Mouse (Mus musculus): Measurements from ENCODE around the gene Rps6kb1. TPM values are rescaled to one million over a fixed set of nuclear protein-coding genes. Genes with fewer than 3 reads are reported as not detected.
A peak's percentile ranks its signal among the peaks of the same experiment; 100 is the strongest.

The Rps6kb1 gene
- polyA plus RNA-seq, 1 experiment from 2014 or later = 23.5 TPM

DNA sequence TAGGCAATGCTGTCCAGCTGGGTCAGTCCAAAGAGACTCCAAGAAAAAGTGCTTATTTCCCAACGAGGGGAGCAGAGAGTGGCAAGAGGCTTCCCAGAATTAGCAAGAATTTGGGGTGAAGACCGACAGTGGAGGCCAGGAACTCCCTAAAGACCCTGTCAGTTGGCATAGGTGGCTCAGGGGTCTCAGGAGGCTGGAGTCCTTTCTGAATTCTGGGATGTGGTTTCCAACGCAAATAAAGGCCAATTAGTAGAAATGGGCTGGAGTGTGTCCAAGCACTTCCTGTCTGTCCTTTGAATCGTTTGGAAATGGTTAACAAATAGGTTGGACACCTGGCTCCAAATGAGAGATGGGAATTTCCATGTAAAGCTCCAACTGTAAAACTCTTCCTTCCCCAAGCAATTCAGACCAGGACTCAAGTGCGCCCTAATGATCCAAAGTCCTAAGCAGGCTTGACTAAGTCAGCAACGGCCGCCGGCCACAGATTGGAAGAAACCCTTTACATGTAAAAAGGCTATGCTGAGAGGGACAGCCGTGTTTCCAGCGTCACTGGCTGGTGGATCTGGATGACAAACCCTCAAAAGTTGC, 35.2 kb upstream of the Rps6kb1 start:
- H3K9me3 ChIP-seq (replicated peaks) = no peaks in the 10 kb centered on the region

GRCm38 (mm10) chr11:86578809-86579730, 34.5 kb upstream of the Rps6kb1 start:
- Histone ChIP-seq H3K9ac (no peak overlapping the region), H3K27me3 (no peaks in the 10 kb centered on the region), H3K4me3 (replicated peaks) (no peak overlapping the region), H3K4me2 (peak overlapping the region; percentile 37; the same call in 1 of the 2 replicates), H3K9me3 (replicated peaks) (no peaks in the 10 kb centered on the region), H3K36me3 (replicated peaks) (no peaks in the 10 kb centered on the region; the same call in 1 of the 2 replicates), H3K4me1 (replicated peaks) (peaks cover 82% of the 10 kb centered on the region), H3K27ac (replicated peaks) (peak overlapping the region; percentile 87)
- 44% methylated on average over 25 of the region's 25 CpGs for WGBS (ENCODE audit: insufficient replicate concordance)
- peak; percentile 17; the same call in 1 of the 2 replicates for ATAC-seq (ENCODE audit: insufficient read depth)

More for the DNA sequence above, 35.2 kb upstream of the Rps6kb1 start:
- ATAC-seq (ENCODE audit: insufficient read depth) = no peak
- no peak overlapping the region for H3K9ac ChIP-seq
- peaks cover 6% of the 10 kb centered on the region; the same call in 1 of the 2 replicates for H3K36me3 ChIP-seq (replicated peaks)
- peak overlapping the region; percentile 87 for H3K27ac ChIP-seq (replicated peaks)
- H3K4me2 ChIP-seq = no peak overlapping the region
- no peak overlapping the region for H3K4me3 ChIP-seq (replicated peaks)
- 72% methylated on average over 10 of the region's 10 CpGs for WGBS (ENCODE audit: insufficient replicate concordance)
- H3K4me1 ChIP-seq (replicated peaks) = peaks cover 83% of the 10 kb centered on the region
- no peaks in the 10 kb centered on the region for H3K27me3 ChIP-seq

DNA sequence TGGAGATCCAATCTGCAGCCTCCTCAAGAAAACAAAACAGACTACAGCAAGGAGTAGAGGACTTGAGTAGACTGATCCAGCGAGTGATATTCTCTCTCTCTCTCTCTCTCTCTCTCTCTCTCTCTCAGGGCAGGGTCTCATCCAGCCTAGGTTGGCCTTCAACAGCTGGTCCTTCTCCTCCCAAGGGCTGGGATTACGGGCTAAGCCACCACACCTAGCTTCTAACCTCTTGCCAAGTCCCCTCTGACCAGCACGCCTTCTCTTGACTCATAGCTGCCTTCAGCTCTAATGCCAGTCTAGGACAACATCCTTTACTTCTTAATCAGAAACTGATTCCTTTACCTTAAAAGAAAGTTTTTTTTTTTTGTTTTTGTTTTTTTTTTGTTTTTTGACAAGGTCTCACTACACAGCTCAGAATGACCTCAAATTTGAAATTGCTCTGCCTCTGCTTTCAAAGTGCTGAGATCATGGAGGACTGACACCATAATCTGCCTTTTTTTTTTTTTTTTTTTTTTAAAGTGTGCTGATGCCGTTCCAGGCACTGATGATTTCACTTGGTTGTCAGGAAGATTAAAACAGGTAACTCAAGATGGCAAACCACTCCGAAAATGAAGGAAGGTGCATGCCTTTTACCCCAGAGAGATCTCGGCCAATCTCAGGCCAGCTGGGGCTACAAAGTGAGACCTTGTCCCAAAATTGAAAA, 33.7 kb upstream of the Rps6kb1 start:
- peaks cover 80% of the 10 kb centered on the region for H3K4me1 ChIP-seq (replicated peaks)
- H3K36me3 ChIP-seq (replicated peaks) = no peaks in the 10 kb centered on the region; the same call in 1 of the 2 replicates
- H3K27ac ChIP-seq (replicated peaks) = peak overlapping the region; percentile 87
- 70% methylated on average over 6 of the region's 6 CpGs for WGBS (ENCODE audit: insufficient replicate concordance)
- H3K4me3 ChIP-seq (replicated peaks) = no peak overlapping the region
- no peaks in the 10 kb centered on the region for H3K9me3 ChIP-seq (replicated peaks)
- H3K9ac ChIP-seq = no peak overlapping the region
- H3K4me2 ChIP-seq = no peak overlapping the region
- no peak for ATAC-seq (ENCODE audit: insufficient read depth)
- no peaks in the 10 kb centered on the region for H3K27me3 ChIP-seq

- Histone ChIP-seq H3K4me1 (replicated peaks) (peaks cover 71% of the 10 kb centered on the region), H3K4me3 (replicated peaks) (no peak overlapping the region), H3K27me3 (no peaks in the 10 kb centered on the region), H3K36me3 (replicated peaks) (no peaks in the 10 kb centered on the region), H3K27ac (replicated peaks) (peak overlapping the region; percentile 51), H3K9me3 (replicated peaks) (no peaks in the 10 kb centered on the region), H3K9ac (no peak overlapping the region), H3K4me2 (no peak overlapping the region)
- 41% methylated on average over 4 of the region's 4 CpGs for WGBS (ENCODE audit: insufficient replicate concordance)
- 0 out of 2 replicates have a peak, but pooled peaks have one; percentile 8 for ATAC-seq (ENCODE audit: insufficient read depth)
Observed at GRCm38 (mm10) chr11:86577231-86577630, 32.6 kb upstream of the Rps6kb1 start.

DNA sequence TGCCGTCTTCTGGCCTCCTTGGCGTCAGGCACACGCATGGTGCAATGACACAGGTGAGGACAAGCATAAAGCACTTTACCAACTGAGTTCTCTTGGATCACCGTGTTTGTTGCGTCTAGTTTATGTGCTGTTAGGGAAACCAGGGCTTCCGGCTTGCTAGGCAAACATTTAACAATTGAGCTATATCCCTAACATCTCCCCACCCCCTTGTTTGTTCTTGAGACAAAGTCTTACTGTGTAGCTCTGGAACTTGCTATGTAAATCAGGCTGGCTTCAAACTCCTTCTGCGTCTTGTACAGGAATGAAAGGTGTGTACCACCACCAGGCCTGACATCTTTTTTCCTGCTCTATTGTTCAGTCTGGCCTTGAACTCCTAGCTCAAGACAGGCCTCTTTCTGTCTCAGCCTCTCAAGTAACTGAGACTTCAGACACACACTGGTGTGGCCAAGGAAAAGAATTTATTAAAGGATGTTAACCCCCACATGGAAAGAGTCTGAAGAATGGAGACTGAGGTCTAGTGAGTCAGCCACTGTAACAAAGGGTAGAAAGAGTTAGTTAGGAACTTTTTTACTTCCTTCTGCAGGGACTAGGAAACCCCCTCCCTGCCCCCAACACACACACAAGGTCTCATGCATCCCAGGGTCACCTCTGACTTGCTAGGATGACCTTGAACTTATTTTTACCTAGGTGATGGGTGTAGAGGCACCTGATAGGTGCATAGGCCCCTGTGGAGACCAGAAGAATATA, 31.2 kb upstream of the Rps6kb1 start:
- ATAC-seq (ENCODE audit: insufficient read depth) = no peak
- Histone ChIP-seq H3K27ac (replicated peaks) (no peak overlapping the region), H3K4me2 (no peak overlapping the region)

DNA sequence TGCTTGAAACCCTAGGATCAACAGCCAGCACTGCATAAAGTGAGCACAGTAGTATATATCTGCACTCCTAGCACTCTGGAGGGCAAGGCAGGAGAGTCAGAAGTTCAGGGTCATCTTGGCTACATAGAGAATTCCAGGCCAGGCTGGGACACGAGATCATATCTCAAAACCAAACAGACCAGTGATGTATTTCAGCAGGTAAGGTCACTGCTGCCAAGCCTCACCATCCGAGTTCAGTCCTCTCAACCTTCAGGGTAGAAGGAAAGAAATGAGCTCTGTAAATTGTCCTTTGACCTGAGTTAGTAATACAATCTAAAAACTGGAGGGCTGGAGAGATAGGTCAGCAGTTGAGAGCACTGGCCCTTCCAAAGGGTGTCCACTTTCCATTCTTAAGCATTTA, 29.8 kb upstream of the Rps6kb1 start:
- no peak overlapping the region for H3K9ac ChIP-seq
- peaks cover 52% of the 10 kb centered on the region for H3K4me1 ChIP-seq (replicated peaks)
- no peaks in the 10 kb centered on the region for H3K27me3 ChIP-seq
- WGBS (ENCODE audit: insufficient replicate concordance) = 47% methylated on average over 2 of the region's 2 CpGs
- ATAC-seq (ENCODE audit: insufficient read depth) = no peak
- H3K4me3 ChIP-seq (replicated peaks) = no peak overlapping the region
- no peaks in the 10 kb centered on the region for H3K36me3 ChIP-seq (replicated peaks)
- H3K27ac ChIP-seq (replicated peaks) = 0 out of 2 replicates have a peak overlapping the region, but pooled peaks have one; percentile 41
- H3K4me2 ChIP-seq = no peak overlapping the region
- no peaks in the 10 kb centered on the region for H3K9me3 ChIP-seq (replicated peaks)

More for the DNA sequence above, 31.2 kb upstream of the Rps6kb1 start:
- WGBS (ENCODE audit: insufficient replicate concordance) = 78% methylated on average over 7 of the region's 7 CpGs
- no peak overlapping the region for H3K9ac ChIP-seq
- no peak overlapping the region for H3K4me3 ChIP-seq (replicated peaks)
- H3K27me3 ChIP-seq = no peaks in the 10 kb centered on the region
- H3K4me1 ChIP-seq (replicated peaks) = peaks cover 66% of the 10 kb centered on the region
- H3K9me3 ChIP-seq (replicated peaks) = no peaks in the 10 kb centered on the region
- H3K36me3 ChIP-seq (replicated peaks) = no peaks in the 10 kb centered on the region

- Histone ChIP-seq H3K27me3 (no peaks in the 10 kb centered on the region), H3K4me2 (no peak overlapping the region), H3K36me3 (replicated peaks) (no peaks in the 10 kb centered on the region), H3K4me3 (replicated peaks) (no peak overlapping the region), H3K9me3 (replicated peaks) (no peaks in the 10 kb centered on the region), H3K4me1 (replicated peaks) (peaks cover 45% of the 10 kb centered on the region), H3K9ac (no peak overlapping the region), H3K27ac (replicated peaks) (0 out of 2 replicates have a peak overlapping the region, but pooled peaks have one; percentile 41)
- ATAC-seq (ENCODE audit: insufficient read depth) = no peak
- whole genome bisulfite sequencing (ENCODE audit: insufficient replicate concordance) = 79% methylated on average over 6 of the region's 6 CpGs
Observed at GRCm38 (mm10) chr11:86573646-86574231, 29.1 kb upstream of the Rps6kb1 start.

GRCm38 (mm10) chr11:86572623-86573022, 28.0 kb upstream of the Rps6kb1 start:
- Histone ChIP-seq H3K36me3 (replicated peaks) (no peaks in the 10 kb centered on the region), H3K27me3 (no peaks in the 10 kb centered on the region), H3K4me1 (replicated peaks) (peaks cover 36% of the 10 kb centered on the region), H3K4me2 (no peak overlapping the region), H3K9ac (no peak overlapping the region), H3K27ac (replicated peaks) (no peak overlapping the region), H3K4me3 (replicated peaks) (no peak overlapping the region), H3K9me3 (replicated peaks) (no peaks in the 10 kb centered on the region)
- no peak for ATAC-seq (ENCODE audit: insufficient read depth)
- 50% methylated on average over 2 of the region's 2 CpGs for WGBS (ENCODE audit: insufficient replicate concordance)

- no peaks in the 10 kb centered on the region for H3K27me3 ChIP-seq
- H3K4me1 ChIP-seq (replicated peaks) = peaks cover 28% of the 10 kb centered on the region
- no peak overlapping the region for H3K4me3 ChIP-seq (replicated peaks)
- no peak overlapping the region for H3K27ac ChIP-seq (replicated peaks)
- H3K9ac ChIP-seq = no peak overlapping the region
- WGBS (ENCODE audit: insufficient replicate concordance) = 62% methylated on average over 4 of the region's 4 CpGs
- no peak for ATAC-seq (ENCODE audit: insufficient read depth)
- peaks cover 6% of the 10 kb centered on the region; the same call in 1 of the 2 replicates for H3K36me3 ChIP-seq (replicated peaks)
- no peak overlapping the region for H3K4me2 ChIP-seq
- no peaks in the 10 kb centered on the region for H3K9me3 ChIP-seq (replicated peaks)
Observed at GRCm38 (mm10) chr11:86571871-86572270, 27.3 kb upstream of the Rps6kb1 start.
